Mouse (Mus musculus) kidney, adult 8-10 months (tissue): ENCODE data around the gene Mmp23.
"Not testable (repeated sequence)": the region's sequence is repeated elsewhere in the genome, so short reads cannot be mapped to it uniquely, and the experiment has no call there.

ENCODE experiments used
- DNase-seq, 2 experiments: peaks; one replicate each; pipeline ENCODE4 v3.0.0; 2022

The Mmp23 gene

DNA sequence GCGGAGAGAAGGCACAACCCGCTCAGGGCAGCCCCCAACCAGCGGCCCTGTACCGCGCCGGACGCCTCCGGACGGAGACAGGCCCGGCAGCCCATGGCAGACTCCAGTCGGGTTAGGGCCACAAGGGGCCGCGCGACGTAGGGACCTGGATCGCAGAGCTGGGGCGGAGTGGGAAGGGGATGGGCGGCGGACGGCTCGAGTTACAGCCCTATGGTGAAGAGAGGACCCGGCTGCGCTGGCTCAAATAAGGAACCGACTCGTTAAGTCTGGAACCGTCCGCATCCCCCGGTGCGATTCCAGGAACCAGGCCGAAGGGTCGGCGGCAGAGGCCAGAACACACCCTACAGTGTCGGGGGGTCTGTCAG, at the start of gene Mmp23:
TSS of gene Mmp23 (minus strand) at position 299 of the 365 bp plus-strand sequence.
- no peak for DNase-seq

DNA sequence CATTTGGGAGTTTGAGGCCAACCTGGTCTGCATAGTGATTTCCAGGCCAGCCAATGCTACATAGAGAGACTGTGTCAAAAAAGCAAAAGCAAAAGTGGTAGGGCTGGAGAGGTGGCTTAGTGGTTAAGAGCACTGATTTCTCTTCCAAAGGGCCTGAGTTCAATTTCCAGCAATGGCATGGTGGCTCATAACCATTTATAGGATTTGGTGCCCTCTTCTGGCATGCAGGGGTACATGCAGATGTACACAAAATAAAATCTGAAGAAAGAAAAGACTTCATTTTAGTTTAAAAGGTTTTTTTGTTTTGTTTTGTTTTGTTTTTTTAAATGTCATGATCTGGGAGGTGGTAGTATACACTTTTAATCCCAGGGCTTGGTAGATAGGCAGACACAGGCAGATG, 47.2 kb upstream of the Mmp23 start:
- no peak for DNase-seq

DNA sequence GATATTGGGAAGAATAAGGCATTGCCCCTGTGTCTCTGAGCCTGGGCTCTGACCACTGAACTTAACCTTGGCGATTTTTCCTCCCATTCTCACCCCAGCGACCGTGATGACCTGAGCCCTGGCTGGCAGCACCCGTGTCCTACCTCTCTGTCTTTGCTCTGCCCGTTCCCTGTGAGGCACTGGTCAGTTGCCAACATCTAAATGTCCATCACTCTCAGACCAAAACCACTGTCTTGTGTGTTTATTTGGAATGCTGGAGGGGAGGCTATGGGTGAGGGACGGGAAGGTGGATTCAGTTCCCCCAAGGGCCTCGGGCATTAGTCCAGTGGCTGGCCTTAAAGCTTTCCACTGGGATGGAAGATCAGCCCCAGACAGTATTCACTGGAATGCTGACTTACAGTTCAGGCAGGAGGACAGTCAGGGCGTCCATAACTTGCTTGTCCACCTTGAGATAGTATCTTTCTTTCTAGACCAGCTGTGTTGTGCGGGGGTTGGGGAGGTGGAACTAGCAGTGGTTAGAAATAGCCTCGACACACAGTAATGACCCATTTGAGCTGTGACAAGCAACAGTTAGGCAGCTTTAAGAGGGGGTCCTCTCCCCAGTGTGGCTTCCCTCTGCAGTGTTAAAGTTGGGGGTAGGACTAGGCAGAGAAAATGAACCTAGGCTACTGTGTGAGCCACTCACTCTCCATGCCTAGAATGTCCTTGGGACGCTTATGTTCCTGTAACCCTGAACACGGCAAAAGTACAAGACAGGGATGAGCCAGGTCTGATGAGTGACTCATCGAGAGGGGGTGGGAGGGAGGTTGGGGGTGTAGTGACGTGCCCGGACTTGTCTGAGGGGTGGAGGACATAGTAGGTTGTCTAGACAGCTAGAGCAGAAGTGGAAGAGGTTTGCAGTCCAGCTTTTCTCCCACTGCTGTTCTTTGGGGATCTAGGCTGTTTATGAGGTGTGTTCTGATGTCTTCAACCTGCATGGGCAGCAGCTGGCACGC, 43.4 kb upstream of the Mmp23 start:
- no peak for DNase-seq

DNA sequence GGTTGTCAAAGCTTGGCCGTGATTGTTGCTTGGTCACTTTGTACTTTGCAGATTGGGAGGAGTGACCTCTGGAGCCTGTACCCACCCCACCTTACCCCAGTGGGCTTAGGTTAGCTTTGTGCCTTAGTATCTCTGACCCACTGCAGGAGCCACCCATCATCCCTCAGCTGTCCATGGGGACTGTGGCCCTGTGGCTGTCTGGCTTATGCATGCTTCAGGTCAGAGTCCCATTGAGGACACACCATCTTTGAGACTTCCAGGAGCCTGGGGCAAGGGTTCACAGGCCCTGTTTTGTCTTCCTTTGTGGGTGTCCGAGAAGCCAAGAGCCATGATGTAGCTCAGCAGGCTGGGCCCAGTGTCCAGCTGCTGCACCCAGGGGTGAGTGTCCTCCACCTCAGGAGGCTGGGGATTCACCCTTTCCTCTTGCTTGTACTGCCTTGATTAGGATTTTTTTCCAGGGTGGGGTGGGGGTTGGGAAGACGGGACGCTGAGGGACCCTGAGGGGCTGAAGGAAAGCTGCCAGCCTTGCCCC, 42.4 kb upstream of the Mmp23 start:
- DNase-seq = no peak

DNA sequence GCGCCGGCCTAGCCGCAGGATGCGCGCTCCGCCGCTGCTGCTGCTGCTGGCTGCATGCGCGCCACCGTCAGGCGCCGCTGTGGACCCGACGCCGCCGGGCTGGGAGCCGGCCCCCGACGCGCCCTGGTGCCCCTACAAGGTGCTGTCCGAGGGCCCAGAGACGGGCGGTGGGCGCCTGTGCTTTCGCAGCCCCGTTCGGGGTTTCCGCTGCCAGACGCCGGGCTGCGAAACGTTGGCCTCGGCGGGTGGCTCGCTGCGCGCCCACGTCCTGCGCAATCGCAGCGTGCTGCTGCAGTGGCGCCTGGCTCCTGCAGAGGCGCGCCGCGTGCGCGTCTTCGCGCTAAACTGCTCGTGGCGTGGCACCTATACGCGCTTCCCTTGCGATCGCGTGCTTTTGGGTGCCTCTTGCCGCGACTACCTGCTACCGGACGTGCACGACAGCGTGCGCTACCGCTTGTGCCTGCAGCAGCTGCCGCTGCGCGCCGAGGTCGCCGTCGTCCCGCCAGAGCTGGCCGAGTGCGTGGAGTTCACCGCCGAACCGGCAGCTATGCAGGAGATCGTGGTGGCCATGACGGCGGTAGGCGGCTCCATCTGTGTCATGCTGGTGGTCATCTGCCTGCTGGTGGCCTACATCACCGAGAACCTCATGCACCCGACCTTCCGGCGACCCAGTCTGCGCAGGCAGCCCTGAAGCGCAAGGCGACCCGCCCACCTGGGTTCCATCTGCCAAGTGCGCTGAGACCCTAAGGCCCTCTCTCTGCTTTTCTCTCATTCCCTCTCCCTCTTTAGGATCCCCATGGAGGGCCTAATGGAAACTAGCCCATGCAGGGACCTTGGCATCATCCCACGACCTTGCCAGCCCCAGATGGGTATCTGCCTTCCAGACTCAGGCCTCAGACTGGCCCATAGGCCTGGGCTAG, 41.6 kb upstream of the Mmp23 start:
- DNase-seq = peak in 1 of 2 experiments; percentile 16

DNA sequence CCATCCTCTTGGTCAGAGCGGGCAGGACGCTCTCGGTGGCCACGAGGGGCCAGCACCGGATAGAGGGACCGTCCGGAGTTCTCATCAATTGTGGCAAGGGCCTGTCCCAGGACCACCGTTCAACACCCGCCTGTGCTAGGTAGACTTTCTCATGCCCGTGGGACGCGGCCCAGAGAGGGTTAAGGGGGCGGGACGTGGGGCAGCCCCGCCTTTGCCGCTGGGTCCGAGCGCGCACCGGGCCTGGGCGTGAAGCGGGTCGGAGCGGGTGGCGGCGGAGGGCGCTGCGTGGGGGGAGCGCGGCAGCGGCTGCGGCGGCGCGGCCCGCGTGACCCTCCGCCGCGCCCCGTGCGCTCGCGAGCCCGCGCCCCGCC, 40.9 kb upstream of the Mmp23 start, which contains the start of gene Fndc10:
TSS of gene Fndc10 (plus strand) at position 232 of the 371 bp plus-strand sequence.
- DNase-seq = peak in 1 of 2 experiments; percentile 51

DNA sequence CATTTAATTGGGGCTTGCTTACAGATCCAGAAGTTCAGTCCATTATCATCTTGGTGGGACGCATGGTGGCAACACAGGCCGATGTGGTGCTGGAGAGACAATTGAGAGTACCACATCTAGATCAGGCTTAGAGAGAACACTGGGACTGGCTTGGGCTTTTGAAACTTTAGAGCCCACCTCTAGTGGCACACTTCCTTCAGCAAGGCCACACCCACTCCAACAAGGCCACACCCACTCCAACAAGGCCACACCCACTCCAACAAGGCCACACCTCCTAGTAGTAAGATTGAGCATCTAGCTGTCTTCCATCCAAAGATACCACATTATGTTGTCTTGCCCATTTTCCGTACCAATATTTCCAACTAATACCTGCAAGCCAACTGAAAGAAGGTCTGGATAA, 39.2 kb upstream of the Mmp23 start:
- DNase-seq = no peak

DNA sequence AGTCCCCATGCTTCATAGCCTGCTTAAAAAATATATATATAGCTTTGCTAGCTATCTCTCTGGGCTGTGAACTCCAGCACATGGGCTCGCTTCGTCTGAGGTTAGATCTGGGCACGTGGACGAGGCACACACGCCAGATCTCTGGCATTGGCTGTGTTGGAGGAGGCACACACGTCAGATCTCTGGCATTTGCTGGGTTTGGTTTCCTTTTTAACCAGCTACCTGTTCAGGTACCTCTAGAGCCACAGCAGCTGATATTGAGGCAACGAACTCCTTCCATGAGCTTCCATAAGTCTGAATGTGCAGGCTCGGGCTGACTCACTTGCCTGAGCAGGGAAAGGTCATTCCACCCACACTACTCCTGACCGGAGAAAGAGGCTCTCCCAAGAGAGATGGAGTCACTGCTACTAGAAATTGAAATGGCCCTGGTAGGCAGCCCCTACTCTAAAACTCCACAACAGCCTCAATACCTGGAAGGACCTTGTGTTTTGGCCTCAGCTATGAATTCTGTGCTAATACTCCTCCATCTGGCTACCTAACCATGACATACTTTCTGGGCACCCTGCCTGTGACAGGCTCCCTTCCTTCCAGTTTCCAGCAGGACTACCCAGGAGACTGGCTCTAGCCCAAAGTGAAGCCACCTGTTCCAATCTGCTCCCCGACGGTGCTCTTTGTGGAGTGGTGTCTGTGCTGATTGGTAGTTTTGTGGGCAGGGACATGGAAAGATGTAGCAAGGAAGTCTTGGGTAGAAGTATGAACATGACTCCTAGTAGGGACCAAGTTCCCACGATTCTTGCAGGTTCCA, 37.6 kb upstream of the Mmp23 start:
- DNase-seq = no peak

DNA sequence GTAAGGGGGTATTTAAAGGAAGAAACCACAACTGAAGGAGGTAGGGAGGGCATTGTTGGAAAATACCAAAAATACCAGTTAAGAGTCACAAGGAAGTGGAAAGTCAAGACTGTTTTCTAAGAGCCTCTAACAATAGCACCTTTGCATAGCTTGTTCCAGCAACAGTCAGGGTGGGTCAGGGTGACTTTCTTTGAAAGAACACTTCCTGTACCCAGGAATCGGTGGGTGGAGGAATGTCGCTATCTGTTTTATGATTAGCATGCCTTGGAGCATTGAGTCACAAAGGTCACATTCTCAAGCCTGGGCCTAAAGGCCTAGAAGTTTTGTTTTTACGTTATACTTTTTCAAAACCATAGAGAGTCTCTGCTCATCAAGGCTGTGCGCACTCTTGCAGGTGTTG, 34.6 kb upstream of the Mmp23 start:
- DNase-seq = not testable (repeated sequence)

DNA sequence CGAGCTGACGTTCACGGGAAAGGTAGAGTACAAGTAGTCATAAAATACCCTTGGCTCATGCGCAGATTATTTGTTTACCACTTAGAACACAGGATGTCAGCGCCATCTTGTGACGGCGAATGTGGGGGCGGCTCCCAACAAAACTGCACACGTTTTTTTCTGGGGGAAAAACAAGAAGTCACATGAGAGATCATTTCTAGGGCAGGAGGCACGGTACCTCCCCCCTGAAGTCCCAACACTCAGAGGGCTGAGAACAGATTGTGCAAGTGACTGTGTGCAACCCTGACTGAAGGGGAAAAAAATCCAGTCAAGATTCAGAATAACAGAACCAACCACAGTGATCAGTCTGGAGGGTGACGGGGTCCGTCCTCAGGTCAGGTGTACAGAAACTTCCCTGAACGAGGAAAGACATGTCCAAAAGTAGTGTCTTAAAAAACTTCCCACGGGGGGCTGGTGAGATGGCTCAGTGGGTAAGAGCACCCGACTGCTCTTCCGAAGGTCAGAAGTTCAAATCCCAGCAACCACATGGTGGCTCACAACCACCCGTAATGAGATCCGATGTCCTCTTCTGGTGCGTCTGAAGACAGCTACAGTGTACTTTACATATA, 30.6 kb upstream of the Mmp23 start:
- not testable (repeated sequence) for DNase-seq

DNA sequence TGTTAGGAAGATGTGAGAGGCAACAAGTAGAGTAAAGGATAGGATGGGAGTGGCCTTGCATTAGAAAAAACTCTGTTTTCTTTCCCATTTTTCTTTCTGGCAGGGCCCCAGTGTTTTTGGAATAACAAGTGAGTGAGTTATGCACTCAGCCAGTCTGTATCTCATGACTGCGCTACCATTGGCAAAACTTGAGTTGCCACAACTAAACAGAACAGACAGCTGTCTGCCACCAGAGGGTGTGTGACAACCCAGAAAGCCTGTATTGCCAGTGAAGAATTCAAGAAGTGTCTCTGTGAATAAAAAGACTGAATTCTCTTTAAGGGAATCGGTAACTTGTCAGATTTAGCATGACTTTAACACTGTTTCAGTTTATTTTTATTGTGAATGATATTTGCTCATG, 22.8 kb upstream of the Mmp23 start:
- DNase-seq = no peak

DNA sequence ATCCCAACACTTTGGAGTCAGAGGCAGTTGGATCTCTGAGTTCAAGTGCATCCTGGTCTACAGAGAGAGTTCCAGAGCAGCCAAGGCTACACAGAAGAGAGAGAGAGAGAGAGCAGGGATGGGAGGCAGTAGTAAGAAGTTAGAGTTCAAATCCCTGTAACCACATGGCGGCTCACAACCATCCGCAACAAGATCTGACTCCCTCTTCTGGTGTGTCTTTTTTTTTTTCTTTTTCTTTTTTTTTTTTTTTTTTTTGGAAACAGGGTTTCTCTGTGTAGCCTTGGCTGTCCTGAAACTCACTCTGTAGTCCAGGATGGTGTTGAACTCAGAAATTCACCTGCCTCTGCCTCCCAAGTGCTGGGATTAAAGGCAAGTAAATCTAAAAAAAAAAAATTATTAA, 18.9 kb upstream of the Mmp23 start:
- no peak for DNase-seq

DNA sequence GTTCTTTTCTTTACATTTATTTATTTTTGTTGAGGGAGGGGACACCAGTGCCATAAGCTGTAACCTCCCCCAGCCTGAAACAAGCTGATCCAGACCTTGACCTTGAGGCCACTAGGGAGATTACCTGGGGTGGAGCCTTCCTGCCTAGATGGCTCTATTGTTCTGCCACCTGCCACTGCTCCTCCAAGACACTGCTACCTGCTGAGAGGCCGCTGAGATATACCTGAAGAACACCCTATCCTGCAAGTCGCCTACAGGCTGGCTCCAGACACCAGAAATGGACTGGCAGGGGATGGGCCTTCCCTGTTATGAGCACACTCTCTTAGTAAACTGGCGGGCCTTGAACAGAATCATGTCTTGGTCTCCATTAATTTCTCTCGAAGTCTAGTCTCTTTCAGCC, 17.1 kb upstream of the Mmp23 start:
- not testable (repeated sequence) for DNase-seq

DNA sequence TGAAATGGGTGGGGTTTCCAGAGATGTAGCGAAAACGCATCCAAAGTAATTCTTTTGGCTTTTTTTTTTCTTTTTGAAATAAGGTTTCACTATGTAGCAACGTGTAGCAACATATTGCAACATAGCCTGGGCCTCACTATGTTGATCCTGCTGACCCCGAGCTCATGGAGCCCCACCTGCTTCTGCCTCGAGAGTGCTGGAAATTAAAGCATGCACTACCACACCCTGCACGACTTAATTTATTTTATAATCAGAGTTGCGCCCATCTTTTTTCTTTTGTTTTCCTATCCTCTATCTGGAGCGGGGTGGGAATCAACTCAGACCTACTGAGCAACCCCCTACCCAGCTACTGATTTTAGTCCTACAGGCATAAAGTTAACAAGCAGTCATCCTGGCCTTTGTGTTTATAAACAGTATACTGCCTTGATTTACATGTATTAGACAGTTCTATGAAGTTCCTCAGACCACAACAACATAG, 16.5 kb upstream of the Mmp23 start:
- DNase-seq = no peak

DNA sequence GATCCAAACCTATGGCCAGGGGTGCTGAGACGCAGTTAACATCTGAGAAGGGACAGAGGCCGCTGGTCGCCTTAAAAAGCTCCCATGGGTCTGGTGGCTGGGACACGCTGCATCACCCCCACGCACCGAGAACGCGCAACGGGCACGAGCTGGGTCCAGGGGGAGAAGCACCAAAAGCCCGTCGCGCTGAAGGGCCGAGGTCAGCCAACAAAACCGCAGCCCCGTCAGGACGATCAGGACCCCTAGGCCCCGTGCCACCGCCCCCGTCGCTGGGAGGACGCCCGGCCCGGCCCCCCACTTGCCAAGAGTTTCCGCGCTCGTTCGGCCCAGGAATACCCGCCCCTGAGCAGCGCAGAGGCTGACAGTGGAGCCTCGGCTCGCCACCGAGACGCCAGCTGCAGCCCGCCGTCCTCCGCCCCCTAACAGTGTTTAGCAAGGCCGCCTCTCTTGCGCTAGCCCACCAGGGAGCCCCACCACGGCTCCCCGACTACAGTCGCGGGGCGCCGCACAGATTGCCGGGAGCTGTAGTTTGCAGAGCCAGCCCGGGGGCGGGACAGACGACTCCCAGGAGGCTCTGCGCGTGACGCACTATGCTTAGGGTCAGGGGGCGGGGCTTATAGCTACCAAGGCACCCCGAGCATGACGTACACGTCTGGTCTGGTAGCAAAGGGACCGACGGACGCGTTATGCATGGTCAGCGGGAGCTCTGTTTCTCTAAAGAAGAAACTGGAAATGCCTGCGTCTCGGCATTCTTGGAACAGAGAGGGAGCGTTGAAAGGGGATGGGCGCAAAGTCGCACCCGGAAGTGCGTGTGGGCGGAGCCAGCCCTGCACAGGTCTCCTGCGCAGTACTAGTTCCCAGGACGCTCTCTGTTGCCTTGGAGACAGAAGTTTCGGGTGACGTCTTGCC, 15.8 kb upstream of the Mmp23 start, which contains the start of gene Mib2:
TSS of gene Mib2 (minus strand) at position 510 of the 909 bp plus-strand sequence.
- DNase-seq = peak; percentile 95 to 98

DNA sequence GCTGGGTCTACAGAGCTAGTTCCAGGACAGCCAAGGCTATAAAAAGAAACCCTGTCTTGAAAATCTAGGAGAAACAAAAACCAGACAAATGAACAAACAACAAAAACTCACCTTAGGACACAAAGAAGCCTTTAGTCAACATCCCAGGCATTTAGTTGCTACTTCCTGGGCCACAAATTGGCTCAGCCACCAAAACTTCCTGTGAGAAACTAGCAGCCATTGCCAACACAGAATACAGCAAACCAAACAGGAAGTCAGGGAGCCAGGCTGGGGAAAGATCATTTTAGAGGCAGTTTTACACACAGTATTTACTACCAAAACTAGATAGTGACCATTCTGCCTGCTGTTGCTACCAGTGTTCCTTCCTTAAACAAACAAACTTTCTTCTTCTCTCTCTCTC, 13.7 kb upstream of the Mmp23 start:
- no peak for DNase-seq

DNA sequence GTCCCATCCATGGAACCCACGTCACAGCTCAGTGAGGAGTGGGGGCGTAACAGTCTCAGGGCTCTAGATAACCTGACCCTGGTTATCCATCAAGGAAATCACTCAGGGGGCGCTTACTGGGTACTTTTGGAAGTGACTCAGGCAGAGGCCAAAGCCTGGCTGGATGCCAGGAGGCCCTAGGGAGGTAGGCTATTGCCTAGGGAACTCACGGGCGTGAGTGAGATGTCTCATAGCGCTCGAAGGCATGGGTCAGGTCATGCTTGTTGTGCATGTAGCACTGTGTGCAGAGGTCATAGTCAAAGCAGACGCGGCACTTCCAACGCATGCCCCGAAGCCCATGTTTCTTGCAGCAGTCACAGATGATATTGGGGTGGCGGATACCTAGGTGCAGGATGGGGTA, 7.5 kb upstream of the Mmp23 start:
- no peak for DNase-seq

DNA sequence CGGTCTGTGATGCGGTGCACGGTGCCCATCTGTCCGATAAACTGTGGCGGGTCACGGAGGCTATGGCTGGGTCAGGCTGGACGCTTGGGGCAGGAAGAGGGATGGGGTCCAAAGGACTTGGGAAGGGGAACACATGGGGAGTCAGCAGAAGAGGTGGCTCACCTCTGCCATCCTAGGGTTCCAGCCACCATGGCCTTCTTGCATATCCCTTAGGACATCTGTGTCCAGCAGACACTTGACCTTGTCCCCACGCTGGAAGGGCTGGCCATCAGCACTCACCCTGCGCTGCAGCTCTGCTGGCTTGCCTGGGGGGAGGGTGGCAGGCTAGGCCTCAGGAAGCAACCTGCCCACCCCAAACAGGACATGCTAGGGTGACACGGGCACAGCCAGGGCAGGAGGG, 5.8 kb upstream of the Mmp23 start:
- DNase-seq = no peak

DNA sequence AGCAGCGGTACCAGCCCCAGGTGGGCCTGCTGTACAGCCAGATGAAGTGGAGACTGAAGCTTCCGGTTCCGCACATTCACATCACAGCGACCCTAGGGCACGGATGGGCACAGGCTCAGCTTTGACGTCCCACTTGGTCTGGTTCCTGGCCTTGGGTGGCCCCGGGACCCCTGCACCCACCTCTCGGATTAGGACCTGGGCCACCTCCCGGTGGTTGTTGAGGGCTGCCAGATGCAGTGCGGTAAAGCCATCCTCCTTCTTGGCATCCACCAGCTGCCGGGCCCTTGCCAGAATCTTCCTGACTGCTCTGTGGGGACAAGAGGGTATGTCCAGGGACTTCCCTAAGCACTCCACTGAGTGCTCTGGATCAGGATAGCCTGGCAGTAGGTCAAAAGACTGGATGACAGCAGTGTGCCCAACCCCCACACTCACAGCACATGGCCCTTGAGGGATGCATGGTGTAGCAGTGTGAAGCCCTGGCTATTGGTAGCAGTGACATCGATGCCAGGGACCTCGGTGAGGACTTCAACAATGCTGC, 3.1 kb upstream of the Mmp23 start:
- DNase-seq = no peak
